In genomic region chr9:72133772-72134245, GRCm38 (mm10) we compare ENCODE assay signal across 8 mouse cellular contexts. TPM values are rescaled to one million over a fixed set of nuclear protein-coding genes. Genes with fewer than 3 reads are reported as not detected.
A peak's percentile ranks its signal among the peaks of the same experiment; 100 is the strongest.
DNase-seq lines count a peak whose midpoint lies in the region; ATAC-seq and TF ChIP-seq lines count a peak whose summit lies in the region.

No protein-coding gene starts in this region.

- H3K4me1 ChIP-seq in heart, embryonic 10.5 days, result peaks cover 14% of the 10 kb centered on the region
- H3K4me1 ChIP-seq in hindbrain, embryonic 10.5 days (replicated peaks), result peaks cover 21% of the 10 kb centered on the region
- peaks cover 12% of the 10 kb centered on the region for H3K4me1 ChIP-seq in liver, postnatal 0 days (ENCODE audit: insufficient read depth)

- peak overlapping the region; percentile 83 for H3K9ac ChIP-seq in liver, postnatal 0 days (replicated peaks)

- H3K27me3 ChIP-seq in heart, embryonic 10.5 days (ENCODE audit: insufficient read depth, poor library complexity, severe bottlenecking), result no peaks in the 10 kb centered on the region
- no peaks in the 10 kb centered on the region for H3K27me3 ChIP-seq in hindbrain, embryonic 10.5 days (ENCODE audit: insufficient read depth, poor library complexity, severe bottlenecking)
- H3K27me3 ChIP-seq in liver, postnatal 0 days (ENCODE audit: insufficient read depth, low read length), result no peaks in the 10 kb centered on the region

- intact Hi-C loops in left cerebral cortex, postnatal 14 days (cut with DNase I), result loop anchor here (1.0 kb wide), 1 partner anchor 23 kb away; the partner anchor contains the start of gene Tcf12

- H3K27ac ChIP-seq in heart, embryonic 10.5 days, result peak overlapping the region; percentile 98
- H3K27ac ChIP-seq in hindbrain, embryonic 10.5 days, result peak overlapping the region; percentile 97
- H3K27ac ChIP-seq in liver, postnatal 0 days (ENCODE audit: low read depth), result peak overlapping the region; percentile 91

- WGBS in heart, embryonic 10.5 days, result 57% methylated on average over 4 of the region's 4 CpGs
- 59% methylated on average over 4 of the region's 4 CpGs for WGBS in hindbrain, embryonic 10.5 days
- 36% methylated on average over 4 of the region's 4 CpGs for WGBS in liver, postnatal 0 days (ENCODE audit: insufficient replicate concordance)

- no peaks in the 10 kb centered on the region for H3K9me3 ChIP-seq in heart, embryonic 10.5 days
- H3K9me3 ChIP-seq in hindbrain, embryonic 10.5 days, result no peaks in the 10 kb centered on the region
- H3K9me3 ChIP-seq in liver, postnatal 0 days (ENCODE audit: low read length), result no peaks in the 10 kb centered on the region

- peak overlapping the region; percentile 75 for H3K4me3 ChIP-seq in heart, embryonic 10.5 days
- peak overlapping the region; percentile 72 for H3K4me3 ChIP-seq in hindbrain, embryonic 10.5 days
- H3K4me3 ChIP-seq in liver, postnatal 0 days (ENCODE audit: low read depth, low read length), result peak overlapping the region; percentile 80

- no peak for ATAC-seq in liver, postnatal 0 days

- H3K36me3 ChIP-seq in heart, embryonic 10.5 days, result no peaks in the 10 kb centered on the region
- no peaks in the 10 kb centered on the region for H3K36me3 ChIP-seq in hindbrain, embryonic 10.5 days
- no peaks in the 10 kb centered on the region for H3K36me3 ChIP-seq in liver, postnatal 0 days (replicated peaks; ENCODE audit: insufficient read depth, low read length)

- TF ChIP-seq CTCF in liver, postnatal 0 days (IDR thresholded peaks at IDR 0.05; ENCODE audit: low read depth), result no peak

- TF ChIP-seq EP300 in liver, postnatal 0 days (IDR thresholded peaks at IDR 0.05; ENCODE audit: low read depth), result no peak

- peak overlapping the region; percentile 92 for H3K4me2 ChIP-seq in liver, postnatal 0 days (ENCODE audit: low read depth, low read length)

- DNase-seq in heart, embryonic 10.5 days (ENCODE audit: low spot score), result no peak
- no peak for DNase-seq in heart, adult 18-20 months
- DNase-seq in NIH3T3 (ENCODE audit: low read depth), result peak; percentile 42
- DNase-seq in hindbrain, embryonic 10.5 days (ENCODE audit: low spot score), result no peak
- no peak for DNase-seq in liver, postnatal 0 days
- DNase-seq in frontal cortex, postnatal 36 days (ENCODE audit: low spot score in 2 of 2), result no peak
- no peak for DNase-seq in left cerebral cortex, postnatal 14 days (ENCODE audit: low spot score in 2 of 2)
- DNase-seq in left cerebral cortex, adult 11 months (ENCODE audit: low spot score), result no peak

RNA-seq across cellular contexts. Expression of gene Tcf12, which starts 22.1 kb away (rescaled TPM):
- 41.5 and 64.8 TPM in 2 replicates for polyA plus RNA-seq in heart, embryonic 10.5 days (2016; fragmentation: Nextera tagmentation; extraction: Ambion mirVana)
- total RNA-seq in heart, adult 18-20 months (2021), result 10 to 100 TPM; 29.6 to 32.0 TPM
- 138 and 144 TPM in 2 replicates for polyA plus RNA-seq in hindbrain, embryonic 10.5 days (2016; fragmentation: Nextera tagmentation; extraction: Ambion mirVana)
- 7.1 and 8.3 TPM in 2 replicates for polyA plus RNA-seq in liver, postnatal 0 days (2015; fragmentation: Nextera tagmentation; extraction: Ambion mirVana)
- 10 to 100 TPM; 40.8 to 48.8 TPM for total RNA-seq in left cerebral cortex, postnatal 14 days (2021)
